Mouse (Mus musculus) erythroid progenitor cell, adult 5-6 weeks (primary cell): ENCODE measurements around the gene Alk. TPM values are rescaled to one million over a fixed set of nuclear protein-coding genes. Genes with fewer than 3 reads are reported as not detected.

Source experiments
- ATAC-seq: replicated peaks from 2 replicates; pipeline ENCODE4 v1.8.0; 2016; ENCODE audit warnings: moderate number of reproducible peaks, mild to moderate bottlenecking, moderate TSS enrichment, inconsistent platforms; ENCODE audit not compliant: poor library complexity, low FRiP score, severe bottlenecking
- total RNA-seq, 2 experiments: library from RNA; stranded (forward) in 1 of 2; stranded (reverse) in 1 of 2; fragments of 150-400 nt in 1 of 2; fragments of 186-747, 209-891 nt in 1 of 2; gene quantifications; 2 replicates each; pipeline versions ENCODE4 v1.2.3 to v1.2.4; 2015 to 2017; ENCODE audit warnings: low replicate concordance in 2 of 2

Gene Alk
- total RNA-seq, 2 experiments from 2014 or later: not detected

DNA sequence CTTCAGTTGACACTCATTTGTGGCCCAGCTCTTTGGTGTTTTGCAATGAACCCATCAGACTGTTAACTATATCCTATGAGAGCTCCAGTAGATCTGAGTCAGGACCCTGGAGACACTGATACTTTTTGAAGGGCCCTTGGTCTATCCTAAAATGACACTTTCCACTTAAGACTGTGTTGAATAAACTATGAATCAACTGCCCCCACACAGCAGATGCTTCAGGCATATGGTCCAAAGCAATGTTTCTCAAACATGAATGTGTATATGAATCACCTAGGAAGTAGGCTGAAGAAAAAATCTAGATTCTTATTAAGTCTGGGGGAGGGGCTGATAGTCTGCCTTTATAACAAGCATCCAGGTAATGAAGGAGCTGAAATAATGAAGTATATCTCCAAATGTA is 189.8 kb downstream of the Alk start:
- ATAC-seq: no peak

DNA sequence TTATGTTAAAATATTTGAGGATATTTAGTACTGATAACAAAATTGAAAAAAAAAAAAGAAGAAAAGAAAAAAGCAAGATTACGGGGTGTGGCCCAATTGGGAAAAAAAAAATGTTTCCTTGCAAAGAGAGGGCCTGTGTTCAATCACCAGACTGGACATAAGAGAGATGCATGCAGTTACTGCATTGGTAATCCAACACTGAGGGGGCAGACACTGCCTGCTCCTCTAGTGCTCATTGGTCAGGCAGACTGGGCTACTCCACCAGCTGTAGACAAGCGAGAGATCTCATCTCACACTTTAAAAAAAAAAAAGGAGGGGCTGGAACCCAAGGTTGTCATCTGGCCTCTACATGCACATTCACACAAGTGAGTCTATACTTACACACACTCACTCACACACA is 199.6 kb downstream of the Alk start:
- ATAC-seq: no peak

DNA sequence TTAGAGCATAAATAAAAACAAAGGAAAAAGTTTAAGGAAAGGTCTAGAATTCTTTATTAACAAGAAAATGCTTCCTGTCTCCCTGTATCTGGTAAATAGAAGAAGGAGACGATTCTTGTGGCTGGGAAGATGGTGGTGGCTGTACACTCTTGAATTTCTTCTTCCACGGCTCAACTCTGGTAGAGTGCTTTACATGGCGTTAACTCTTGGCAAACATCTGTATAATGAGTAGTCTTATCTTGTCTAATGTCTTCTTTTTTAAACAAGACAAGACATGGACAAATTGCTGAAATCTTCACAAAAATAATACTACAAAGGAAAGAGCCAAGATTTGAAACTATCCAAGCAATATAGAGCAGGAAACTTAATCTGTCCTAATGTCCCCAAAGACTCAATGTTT is 202.6 kb downstream of the Alk start:
- ATAC-seq: no peak

DNA sequence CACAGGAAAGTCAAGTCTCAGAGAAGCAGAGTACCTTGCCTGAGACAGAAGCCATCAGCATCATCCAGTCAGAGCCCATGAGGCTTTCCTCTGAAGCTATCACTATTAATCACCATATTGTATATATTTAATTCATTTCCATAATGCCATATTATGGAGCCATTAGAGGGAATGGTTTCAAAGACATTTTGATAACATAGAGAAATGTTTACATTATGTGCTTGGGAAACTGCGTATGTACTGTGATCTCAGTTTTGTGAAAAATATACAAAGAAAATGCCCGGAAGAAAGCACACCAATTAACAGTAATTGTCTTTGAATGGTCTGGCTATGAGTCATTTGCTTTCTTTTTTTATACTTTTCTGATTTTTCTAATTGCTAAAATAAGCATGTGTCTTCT is 203.1 kb downstream of the Alk start:
- no peak for ATAC-seq

DNA sequence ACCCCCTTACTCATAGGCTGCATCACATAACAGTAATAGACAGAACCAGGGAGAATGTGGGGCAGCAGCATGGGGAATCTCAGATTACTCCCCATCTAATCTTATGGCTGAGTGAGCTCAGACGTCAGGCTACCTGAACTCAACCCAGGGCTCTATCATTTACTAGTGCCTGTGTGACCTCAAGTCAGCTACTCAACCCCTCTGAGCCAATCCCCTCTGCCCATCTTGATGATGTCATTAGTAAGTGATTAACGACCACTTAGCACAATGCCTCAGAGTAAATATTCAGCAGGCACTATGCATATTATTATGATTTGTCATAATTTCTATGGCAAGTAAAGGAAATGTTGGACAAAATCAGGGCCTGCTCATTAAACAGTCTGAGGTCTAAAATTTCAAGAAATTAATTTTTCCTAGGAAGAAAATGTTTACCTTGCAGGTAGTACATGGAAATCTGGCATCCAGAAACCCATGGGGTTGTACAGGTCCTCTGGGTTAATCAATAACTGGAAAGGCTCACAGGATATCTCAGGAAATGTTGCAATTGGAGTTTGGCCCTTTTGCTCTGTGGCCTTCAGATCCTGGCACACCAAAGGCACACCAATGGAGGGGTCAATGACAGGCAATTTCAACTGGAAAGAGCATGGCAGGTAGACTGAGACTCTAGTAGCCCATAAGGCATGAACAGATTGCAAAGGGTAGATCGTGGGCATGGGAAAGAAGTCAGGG is 204.9 kb downstream of the Alk start:
- ATAC-seq: no peak

DNA sequence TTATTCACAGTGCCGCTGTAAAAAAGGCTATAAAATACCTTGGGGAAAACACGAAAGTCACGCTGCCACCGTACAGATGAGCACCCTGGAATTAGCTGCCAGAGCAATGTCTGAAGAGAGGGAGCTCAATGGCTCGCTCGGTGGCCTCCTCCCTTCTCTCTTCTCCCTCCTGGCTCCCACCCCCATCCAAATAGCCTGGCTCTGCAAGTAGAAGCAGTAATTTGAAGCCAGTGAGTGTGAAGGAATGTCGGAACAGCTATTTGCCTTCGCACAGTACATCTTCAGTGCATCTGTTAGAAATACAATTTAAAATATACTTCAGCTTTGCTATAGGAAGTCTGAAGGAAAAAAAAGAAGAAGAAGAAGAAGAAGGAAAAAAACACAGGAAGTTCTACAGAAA is 208.5 kb downstream of the Alk start:
- ATAC-seq: no peak

DNA sequence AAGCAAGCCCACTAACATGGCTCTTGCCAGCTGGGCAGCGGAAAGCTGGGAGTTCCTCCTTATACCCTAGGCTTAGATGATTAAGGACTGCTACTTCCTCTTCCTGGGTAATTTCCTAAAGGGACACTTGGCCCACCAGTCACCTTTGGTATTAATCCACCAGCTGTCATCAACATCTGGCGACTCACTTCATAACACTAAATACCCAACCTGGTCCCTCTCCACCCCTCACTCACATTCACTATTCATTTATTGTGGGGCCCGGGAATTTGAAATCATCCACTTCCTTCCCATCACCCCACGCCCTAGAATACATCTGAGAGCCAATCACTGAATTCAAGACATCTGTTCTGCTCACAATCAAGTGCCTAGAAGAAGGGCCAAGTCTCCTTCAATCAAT is 235.4 kb downstream of the Alk start:
- no peak for ATAC-seq

DNA sequence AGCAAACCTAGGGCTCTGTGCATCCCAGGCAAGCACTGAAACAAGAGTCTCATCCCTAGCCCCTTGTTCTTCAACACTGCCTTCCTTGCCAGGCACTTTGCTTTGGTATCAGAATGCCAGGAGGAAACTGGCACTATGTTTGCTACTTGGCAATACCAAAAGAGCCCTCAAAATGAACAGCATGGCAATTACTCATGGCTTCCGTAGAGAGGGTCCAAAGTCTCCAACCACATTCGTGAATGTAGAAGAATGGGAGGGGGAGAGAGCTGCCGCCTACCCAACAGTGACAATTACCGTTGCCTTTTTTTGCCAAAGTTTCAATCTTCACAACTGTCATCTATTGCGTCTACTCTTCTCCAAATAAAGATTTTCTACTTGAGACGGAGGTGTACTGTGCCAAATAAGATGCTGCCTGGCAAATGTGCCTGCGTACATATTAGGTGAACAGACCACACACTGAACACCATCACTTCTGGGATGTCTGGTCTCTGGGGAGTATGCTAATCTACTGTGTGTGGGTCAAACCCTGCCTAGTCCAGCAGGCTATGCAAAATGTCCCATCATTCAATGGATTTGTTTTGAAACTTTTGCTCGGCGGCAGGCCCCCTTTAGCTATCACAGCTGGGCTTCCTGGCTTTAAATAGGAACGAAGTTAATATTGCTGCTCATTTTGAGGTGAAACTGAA is 241.5 kb downstream of the Alk start:
- ATAC-seq: no peak

DNA sequence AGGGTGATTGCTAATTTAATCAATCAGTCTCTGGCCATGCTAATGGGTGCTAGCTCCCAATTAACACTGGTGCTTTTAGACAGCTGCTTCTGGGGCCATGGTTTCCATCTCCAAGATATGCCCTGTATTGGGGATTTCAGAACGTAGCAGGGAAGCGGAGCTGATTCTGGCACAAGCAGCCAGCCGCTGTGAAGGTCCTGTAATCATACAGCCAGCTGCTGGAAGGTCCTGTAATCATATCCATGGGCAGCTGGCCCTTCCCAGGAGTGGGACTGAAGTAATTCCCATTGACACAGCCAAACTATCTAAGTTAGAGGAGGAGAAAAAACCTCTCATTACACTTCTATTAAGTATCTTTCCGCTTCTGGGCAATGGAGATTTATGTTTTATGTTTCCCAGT is 242.5 kb downstream of the Alk start:
- no peak for ATAC-seq

DNA sequence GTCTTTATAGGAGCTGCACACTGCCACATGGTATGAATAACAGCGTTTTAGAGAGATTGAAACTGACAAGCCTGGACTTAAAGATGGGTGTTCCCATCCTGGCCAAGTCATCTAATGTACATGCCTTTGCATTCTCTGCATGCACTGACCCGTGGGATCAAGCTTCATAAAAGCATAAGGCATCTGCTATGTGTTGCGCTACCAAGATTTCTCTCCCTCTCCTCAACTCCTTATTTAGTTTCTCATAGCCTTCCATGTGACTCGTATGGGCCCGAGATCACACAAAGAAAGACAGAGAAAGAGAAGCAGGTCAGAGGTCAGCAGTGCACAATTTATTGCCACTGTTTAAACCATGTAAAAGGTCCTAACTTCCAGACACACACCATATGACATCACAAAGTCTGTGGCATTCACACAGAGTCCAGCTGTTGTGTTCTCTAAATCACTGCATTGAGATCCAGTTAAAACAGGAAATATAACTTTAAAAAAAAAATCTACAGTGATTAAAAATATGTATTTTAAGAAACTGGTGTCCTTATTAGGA is 247.6 kb downstream of the Alk start:
- ATAC-seq: no peak

DNA sequence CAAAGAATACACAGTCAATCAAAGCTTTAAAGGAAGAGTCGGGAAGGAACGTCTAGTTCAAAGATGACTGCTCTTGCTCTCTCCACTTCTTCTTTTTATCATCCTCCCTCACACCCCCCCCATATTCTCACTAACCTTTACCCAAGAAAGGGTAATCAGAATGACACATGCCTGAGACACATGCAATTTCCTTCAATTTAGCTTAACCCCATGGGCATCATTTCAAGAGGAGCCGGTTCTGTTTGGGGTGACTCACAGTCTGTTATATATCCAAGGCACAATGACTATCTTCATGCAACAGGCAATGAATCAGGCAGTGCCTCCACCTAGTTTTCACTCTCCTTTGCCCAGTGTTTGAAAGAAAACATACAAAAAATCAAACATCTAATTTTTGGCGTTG is 265.0 kb downstream of the Alk start:
- ATAC-seq: no peak

DNA sequence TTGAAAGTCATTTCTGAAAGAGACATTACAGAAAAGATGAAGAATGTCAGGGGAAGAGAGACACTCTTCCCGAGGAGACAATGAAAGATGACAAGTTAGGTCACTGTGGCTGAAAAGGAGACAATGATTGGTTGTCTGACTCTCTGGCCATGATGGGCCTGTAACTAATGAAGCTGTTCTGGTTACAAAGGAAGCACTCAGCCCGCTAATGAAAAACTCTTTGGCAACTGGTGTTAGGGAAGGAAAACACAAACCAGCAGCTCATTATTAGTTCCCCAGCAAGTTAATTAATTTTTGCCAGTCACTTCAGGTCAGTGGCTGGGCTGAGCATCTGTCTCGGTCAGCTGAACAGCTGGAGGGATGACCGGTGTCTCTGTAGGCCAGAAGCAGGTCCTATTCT is 271.5 kb downstream of the Alk start:
- ATAC-seq: no peak

DNA sequence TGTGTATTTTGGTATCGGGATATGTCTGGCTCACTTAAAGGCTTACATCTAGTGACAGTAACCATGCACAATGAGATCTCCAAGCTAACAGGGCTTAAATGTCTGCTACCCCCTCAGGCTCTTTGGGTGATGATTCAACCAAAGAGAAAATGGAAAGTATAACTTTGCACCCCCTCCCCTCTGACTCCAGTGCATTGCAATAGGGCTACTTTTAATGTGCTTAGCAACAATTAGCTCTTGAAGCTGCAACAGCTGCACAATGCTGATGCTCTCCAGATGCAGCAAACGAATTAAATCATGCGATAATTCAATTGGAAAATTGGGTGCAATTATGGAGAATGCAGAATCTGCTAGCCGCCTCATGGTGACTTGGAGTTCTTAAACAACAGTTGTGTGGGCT is 278.5 kb downstream of the Alk start:
- ATAC-seq: no peak

DNA sequence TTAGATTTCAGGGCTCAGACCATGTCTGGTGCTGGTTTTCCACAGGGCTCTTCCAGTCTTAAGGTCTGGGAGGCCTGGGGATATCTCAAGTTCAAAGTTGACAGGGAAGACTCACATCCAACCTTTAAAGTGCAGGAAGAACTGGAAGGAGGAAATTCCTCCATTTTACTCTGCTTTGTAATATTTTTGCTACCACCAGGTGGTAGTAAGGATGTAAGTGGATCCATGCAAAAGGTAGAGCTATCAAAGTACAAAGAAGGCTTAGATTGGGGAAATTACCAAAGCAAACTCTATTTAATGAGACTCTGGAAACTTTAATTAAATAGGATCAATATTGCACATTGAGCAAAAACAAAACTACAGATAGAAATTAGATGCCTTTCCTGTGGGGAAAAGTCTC is 284.9 kb downstream of the Alk start:
- no peak for ATAC-seq

DNA sequence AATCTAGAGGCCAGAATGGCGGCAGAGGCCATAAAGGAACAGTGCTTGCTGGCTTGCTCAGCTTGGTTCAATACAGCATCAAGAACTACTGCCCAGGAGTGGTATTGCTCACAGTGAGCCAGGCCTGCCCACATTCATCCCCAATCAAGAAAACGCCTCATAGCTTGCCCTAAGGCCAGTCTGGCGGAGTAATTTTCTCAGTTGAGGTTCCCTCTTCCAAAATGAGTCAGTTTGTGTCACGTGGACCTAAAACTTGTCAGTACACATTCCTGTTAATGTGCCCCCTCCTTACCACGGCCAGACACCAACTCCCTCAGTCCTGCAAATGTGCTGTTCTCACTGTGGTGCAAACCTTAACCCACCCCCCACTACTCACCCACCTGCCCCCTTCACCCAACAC is 304.8 kb downstream of the Alk start:
- ATAC-seq: no peak

DNA sequence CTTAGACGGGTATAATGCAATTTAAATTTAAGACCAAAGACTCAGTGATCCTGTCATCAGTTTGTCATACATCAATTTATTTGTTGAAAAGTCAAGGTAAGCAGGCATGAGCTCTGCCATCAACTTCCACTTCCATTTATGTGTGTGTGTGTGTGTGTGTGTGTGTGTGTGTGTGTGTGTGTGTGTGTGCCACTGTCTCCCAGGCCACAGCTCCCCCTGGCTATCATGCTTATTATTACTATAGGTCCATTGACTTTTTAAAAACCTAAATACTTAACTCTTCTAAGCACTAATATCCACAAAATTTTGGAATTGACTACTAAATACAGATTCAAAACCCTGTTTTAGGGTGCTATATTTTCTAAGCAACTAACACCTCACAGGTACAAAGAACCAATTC is 308.1 kb downstream of the Alk start:
- ATAC-seq: no peak

DNA sequence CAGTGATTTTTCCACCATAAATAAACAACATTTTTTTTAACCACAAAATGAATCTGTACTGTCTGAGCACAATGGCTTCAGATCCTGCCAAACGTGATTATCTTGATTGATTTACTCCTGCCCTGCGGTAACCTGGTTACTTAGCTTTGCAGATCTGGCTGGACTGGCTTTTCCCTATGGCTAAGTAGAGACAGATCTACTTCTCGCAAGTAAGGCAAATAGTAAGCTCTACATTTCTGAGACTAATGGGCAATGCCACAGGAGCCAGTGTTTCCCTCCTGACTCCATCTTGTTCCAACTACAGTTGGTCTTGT is 311.2 kb downstream of the Alk start:
- no peak for ATAC-seq

DNA sequence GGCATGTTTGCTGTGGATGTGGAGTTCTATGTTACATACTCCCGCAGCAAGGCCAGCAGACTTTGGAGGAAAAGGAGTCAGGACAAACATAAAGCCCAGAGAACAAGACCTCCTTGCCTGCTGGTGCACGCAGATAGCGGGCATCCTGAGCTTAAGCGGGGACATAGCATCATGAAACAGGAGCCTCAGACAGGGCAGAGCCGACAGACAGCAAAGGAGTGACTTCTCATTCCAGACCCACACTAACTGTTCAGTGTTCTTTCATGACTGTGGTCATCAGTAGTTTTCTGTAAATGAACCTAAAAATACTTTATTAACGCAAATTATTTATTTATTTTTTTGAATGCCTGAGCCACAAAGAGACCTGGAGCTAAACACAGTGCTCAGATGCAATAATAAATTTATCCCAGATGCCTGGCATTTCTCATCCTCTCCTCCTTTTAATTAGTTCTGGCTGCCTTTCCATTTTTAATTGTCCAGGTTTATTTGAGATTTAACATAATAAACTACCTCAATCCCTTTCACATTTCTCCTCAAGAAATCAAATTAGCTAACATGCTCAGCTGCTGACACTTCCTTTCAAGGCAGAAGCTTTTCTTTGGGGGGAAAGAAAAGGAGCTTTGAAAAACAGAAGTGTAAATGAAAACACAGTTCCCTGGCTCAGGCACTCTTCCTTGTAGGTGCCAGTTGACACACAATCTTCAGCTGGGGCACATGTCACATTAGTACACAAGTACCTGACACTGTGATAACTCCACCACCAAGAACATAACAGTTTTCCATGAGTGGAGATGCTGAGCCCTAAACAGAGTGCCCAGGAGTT is 311.8 kb downstream of the Alk start:
- no peak for ATAC-seq

DNA sequence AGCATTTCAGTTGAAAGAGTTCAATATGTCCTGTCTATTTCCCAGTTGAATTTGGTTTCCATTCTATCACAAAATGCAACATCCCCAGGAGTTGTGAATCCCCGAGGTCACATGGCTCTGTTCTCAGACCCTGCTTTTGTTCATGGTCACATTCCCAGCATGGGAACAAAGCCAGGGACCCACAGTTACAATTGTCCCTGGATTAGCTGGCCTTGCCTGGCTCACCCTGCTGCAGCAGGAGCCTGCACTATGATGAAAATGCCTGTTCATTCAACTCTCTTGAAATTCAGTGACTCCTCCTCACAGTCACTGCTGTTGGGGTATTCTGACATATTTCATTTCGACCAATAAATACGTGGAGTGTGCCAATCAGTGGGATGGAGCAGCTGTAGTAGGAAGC is 318.5 kb downstream of the Alk start:
- ATAC-seq: no peak

DNA sequence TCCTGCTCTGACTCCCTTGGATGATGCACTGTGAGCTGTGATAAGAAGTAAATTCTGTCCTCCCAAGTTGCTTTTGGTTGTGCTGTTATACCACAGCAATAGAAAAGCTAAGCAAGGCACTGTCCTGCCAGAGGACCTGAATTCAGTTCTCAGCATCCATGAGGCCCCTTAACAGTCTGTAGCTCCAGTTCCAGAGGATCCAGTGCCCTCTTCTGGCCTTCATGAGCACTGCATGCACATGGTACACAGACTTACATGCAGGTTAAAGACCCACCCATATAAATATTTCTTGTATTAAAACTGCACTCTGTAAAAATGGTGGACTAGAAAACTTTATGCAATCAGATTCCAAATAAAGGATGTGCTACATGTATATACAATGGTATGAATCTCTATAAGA is 326.1 kb downstream of the Alk start:
- ATAC-seq: no peak

DNA sequence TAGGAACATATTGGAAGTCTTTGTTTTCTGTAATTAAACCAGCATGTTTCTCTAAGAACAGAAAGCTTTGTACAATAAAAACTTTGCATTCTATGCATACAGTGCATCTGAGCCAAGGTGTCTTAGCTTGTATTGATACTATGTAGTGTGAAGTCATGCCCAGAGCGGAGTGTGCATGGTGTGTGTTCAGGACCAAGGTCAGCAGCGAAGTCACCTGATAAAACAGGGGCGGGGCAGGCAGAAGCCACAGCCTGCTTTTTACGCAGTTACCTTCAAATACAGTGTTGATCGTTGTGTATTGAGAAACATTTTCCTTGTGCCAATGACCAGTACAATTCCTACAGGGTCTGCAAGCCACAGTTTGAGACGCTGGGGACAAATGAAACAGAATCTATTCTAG is 327.6 kb downstream of the Alk start:
- no peak for ATAC-seq
